Mouse (Mus musculus): ENCODE results near the gene Emilin2. TPM values are rescaled to one million over a fixed set of nuclear protein-coding genes. Genes with fewer than 3 reads are reported as not detected.

Gene Emilin2
- polyA plus RNA-seq, 1 experiment from 2014 or later = 4.8 TPM

DNA sequence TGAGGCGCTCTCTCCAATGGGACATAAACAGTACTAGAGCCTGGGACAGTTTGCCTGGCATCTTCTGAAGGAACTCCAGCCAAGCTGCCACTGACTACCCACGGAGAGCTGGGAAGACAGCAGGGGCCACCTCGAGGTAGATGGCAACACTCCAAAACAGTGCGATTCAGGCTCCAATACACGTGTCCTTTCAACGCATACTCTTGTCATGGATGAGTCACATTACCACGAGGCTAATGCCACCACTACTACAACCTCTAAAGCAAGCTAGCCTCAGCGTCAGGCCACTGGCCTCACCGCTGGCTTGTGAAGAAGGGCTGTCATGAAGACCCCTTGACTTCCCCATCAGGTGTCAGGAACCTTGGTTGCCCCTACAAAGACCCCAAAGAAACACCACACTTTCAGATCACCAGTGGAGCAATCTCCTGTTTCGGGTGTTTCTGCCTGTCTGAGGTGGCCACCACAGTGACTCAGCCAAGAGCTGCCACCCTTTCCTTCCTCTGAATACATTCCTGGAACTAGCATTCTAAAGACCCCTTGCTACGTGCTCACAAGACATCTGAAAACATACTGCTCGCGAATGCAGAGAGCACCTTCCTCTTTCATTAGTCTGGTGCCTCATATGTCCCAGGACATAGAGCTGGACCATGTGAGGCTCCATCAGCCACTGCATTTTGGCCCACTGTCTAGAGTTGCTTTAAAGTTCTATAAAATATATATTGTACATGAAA lies 54.8 kb downstream of the Emilin2 start:
- Histone ChIP-seq H3K27ac (no peak overlapping the region), H3K9ac (no peak overlapping the region), H3K27me3 (no peaks in the 10 kb centered on the region), H3K36me3 (0 out of 2 replicates have a peak, but pooled peaks cover 4% of the 10 kb centered on the region), H3K9me3 (replicated peaks) (no peaks in the 10 kb centered on the region), H3K4me1 (peaks cover 29% of the 10 kb centered on the region), H3K4me3 (replicated peaks) (no peak overlapping the region), H3K4me2 (no peak overlapping the region)
- 79% methylated on average over 13 of the region's 13 CpGs for WGBS
- ATAC-seq (replicated peaks; ENCODE audit: low FRiP score) = no peak

DNA sequence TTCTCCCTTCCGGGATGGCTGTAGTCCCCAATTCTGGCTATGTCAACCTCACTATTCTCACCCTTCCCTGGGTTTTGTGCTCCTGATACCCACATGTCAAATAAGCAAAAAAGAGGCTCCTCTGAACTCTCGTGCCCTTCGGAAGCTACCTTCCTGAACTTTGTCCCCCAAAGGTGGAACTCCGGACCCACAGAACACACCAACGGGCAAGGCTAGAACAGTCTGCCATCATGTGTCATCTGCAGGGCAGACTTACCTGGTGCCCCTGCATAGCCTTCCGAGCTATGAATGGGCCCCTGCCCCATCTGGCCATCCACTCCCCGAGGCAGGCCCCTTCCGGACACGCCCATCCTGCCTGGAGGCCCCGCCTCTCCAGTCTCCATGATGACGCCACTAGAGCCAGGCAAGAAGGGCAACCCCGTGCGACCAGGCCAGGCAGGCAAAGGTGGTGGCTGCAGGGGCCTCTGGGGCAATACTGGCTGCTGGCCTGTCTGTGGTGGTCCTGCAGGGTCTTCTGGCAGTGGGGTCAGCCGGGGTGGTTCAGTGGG lies 55.6 kb downstream of the Emilin2 start:
- Histone ChIP-seq H3K9me3 (replicated peaks) (no peaks in the 10 kb centered on the region), H3K27ac (no peak overlapping the region), H3K4me2 (no peak overlapping the region), H3K27me3 (no peaks in the 10 kb centered on the region), H3K36me3 (0 out of 2 replicates have a peak, but pooled peaks cover 4% of the 10 kb centered on the region), H3K4me1 (peaks cover 38% of the 10 kb centered on the region), H3K9ac (no peak overlapping the region), H3K4me3 (replicated peaks) (no peak overlapping the region)
- WGBS = 81% methylated on average over 14 of the region's 14 CpGs
- no peak for ATAC-seq (replicated peaks; ENCODE audit: low FRiP score)

DNA sequence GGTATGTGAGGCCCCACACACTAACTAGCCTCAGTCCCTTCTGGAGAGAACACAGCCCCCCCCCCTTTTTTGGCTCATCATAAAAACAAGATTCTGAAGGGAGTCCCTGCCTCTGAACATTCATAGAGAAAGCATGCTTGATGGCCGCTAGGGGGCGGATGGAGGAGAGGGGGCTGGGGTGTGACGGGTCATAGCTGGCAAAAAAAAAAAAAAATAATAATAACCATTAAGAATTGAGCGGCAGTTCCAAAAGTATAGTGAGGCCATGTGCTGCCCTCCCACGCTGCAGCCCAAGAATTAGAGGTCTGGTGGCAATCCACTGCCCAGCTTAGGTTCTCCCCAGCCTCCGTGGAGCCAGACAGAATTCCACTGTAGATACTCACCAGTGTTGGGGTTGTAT lies 57.0 kb downstream of the Emilin2 start:
- peaks cover 44% of the 10 kb centered on the region for H3K4me1 ChIP-seq
- peak overlapping the region; percentile 46; the same call in 1 of the 2 replicates for H3K27ac ChIP-seq
- H3K9ac ChIP-seq = no peak overlapping the region
- no peaks in the 10 kb centered on the region for H3K27me3 ChIP-seq
- H3K4me3 ChIP-seq (replicated peaks) = no peak overlapping the region
- 45% methylated on average over 6 of the region's 6 CpGs for WGBS
- peaks cover 17% of the 10 kb centered on the region; the same call in 1 of the 2 replicates for H3K36me3 ChIP-seq
- ATAC-seq (replicated peaks; ENCODE audit: low FRiP score) = no peak
- no peaks in the 10 kb centered on the region for H3K9me3 ChIP-seq (replicated peaks)
- no peak overlapping the region for H3K4me2 ChIP-seq

DNA sequence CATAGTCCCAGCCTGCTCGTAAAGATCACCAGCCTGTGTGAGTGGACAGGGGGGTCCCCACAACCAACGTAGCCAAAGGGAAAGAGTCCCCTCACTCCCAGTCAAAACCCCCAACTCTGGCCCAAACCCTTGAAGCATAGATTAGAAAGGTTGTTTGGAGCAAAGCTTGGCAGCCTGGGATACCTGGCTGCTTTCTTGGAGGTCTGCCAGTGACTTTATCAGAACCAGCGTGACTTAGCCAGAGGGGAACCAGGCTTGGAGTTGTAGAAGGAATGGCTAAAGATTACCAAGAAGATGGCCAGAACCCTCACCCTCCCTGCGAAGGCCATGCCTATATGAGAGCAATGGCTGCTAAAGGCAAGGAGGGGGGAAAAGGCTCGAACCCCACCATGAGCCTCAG lies 57.7 kb downstream of the Emilin2 start:
- peak overlapping the region; percentile 46 for H3K27ac ChIP-seq
- 60% methylated on average over 5 of the region's 5 CpGs for WGBS

DNA sequence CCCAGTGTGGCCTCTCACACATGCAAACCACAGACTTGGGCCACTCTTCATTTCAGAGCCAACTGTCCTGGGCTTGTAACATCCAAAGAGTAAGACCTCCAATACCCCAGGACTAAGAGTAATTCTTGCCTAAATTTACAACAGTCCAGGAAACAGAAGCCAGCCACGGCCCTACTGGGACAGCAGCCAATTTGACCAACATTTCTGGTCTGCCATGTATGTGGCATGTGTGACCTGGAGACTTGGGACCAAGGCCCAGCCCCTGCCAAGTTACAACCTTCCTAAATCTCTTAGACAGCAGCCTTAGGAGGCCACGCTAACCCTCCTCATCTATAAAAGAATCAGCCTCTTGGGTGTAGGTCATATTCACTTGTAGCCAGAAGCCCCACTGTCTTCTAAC lies 58.4 kb downstream of the Emilin2 start:
- Histone ChIP-seq H3K4me3 (replicated peaks) (no peak overlapping the region), H3K27ac (peak overlapping the region; percentile 46; the same call in 1 of the 2 replicates), H3K4me2 (no peak overlapping the region), H3K9ac (no peak overlapping the region), H3K36me3 (peaks cover 31% of the 10 kb centered on the region), H3K27me3 (no peaks in the 10 kb centered on the region), H3K9me3 (replicated peaks) (no peaks in the 10 kb centered on the region), H3K4me1 (peaks cover 41% of the 10 kb centered on the region)
- no peak for ATAC-seq (replicated peaks; ENCODE audit: low FRiP score)
- WGBS = 67% methylated on average over 2 of the region's 2 CpGs

More for the DNA sequence above, 57.7 kb downstream of the Emilin2 start:
- Histone ChIP-seq H3K27me3 (no peaks in the 10 kb centered on the region), H3K9ac (no peak overlapping the region), H3K4me3 (replicated peaks) (no peak overlapping the region), H3K4me1 (peaks cover 41% of the 10 kb centered on the region), H3K4me2 (no peak overlapping the region), H3K9me3 (replicated peaks) (no peaks in the 10 kb centered on the region), H3K36me3 (peaks cover 24% of the 10 kb centered on the region; the same call in 1 of the 2 replicates)
- ATAC-seq (replicated peaks; ENCODE audit: low FRiP score) = no peak

DNA sequence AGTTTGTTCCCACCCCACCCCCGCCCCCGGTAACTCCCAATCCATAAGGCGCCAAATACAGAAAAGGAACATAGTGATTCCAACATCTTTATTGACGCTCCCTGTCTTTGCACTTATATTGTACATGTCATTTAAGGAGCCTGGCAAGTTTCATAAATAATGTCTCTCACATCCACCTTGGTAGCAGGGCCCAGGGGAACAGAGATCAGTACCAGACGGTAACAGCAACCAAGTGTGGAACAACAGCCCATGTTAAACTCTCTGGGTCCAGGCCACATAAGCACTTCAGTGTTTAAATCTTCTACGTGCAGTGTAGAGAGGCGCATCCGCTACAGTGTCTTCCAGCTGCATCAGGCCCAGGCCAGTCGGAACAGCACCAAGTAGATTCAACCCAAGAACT lies 59.7 kb downstream of the Emilin2 start:
- H3K27ac ChIP-seq = peak overlapping the region; percentile 80
- ATAC-seq (replicated peaks; ENCODE audit: low FRiP score) = 0 out of 2 replicates have a peak, but pooled peaks have one; percentile 4
- 76% methylated on average over 9 of the region's 9 CpGs for WGBS

DNA sequence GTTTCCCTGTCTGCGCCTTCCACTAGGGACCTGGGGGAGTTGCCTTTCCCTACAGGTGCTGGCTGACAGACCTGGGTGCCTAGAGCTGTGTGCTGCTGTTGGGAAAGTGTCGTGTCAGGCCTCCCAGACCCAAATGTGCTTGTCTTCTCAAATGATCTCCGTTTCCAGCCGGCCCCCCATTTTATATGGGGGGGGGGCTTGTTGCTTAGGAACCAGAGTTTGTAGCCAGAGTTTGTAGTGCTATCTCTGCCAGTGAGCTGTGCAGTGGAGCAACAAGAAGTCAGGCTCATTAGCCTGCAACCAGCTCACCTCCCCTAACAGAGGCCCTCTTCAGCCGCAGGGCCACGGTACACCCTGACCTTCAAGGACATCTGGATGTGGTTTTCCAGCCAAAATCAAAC lies 60.2 kb downstream of the Emilin2 start:
- H3K9me3 ChIP-seq (replicated peaks) = no peaks in the 10 kb centered on the region
- peaks cover 41% of the 10 kb centered on the region for H3K4me1 ChIP-seq
- no peak overlapping the region for H3K4me2 ChIP-seq
- no peak overlapping the region for H3K9ac ChIP-seq
- ATAC-seq (replicated peaks; ENCODE audit: low FRiP score) = peak; percentile 80
- no peaks in the 10 kb centered on the region for H3K27me3 ChIP-seq
- H3K36me3 ChIP-seq = peaks cover 49% of the 10 kb centered on the region
- peak overlapping the region; percentile 80 for H3K27ac ChIP-seq
- 25% methylated on average over 6 of the region's 6 CpGs for WGBS
- no peak overlapping the region for H3K4me3 ChIP-seq (replicated peaks)

More for the DNA sequence above, 59.7 kb downstream of the Emilin2 start:
- no peaks in the 10 kb centered on the region for H3K9me3 ChIP-seq (replicated peaks)
- peaks cover 44% of the 10 kb centered on the region for H3K36me3 ChIP-seq
- H3K27me3 ChIP-seq = no peaks in the 10 kb centered on the region
- H3K4me3 ChIP-seq (replicated peaks) = no peak overlapping the region
- no peak overlapping the region for H3K4me2 ChIP-seq
- peaks cover 41% of the 10 kb centered on the region for H3K4me1 ChIP-seq
- H3K9ac ChIP-seq = no peak overlapping the region

DNA sequence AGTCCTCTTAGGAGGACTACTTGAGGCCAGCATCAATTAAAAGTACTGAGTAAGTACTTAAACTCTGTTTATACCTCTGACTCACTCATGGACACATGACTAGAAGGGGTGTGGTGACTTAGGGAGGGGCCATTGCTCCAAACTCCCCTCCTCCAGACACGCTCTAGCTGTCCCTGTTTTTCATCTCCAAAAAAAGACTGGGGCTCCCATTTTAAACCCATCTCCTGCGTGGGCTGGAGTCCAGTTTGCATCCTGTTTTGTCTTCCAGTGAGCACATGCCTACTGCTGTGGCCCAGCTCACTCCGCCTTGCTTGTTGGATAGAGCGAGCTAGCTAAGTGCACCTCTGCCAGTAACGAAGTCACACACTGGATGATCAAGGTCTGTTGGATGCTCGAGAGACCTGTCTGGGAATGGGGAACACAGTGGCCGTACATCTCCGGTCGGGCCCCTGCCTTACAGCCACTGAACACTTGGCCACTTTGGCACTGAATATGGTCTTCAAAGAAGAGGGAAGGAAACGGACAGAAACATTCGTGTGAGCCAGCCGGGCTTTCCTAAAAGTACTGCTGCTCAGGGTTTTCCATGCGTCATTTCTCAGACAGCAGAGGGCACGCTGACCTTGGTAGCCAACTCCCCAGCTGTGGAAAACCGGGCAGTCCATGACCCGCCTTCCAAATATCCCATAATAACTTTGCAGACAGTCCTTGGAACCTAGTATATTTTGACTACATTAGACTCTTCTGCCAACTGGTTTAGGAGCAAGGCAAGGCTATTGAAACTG lies 60.8 kb downstream of the Emilin2 start:
- H3K9ac ChIP-seq = no peak overlapping the region
- 0 out of 2 replicates have a peak, but pooled peaks have one; percentile 16 for ATAC-seq (replicated peaks; ENCODE audit: low FRiP score)
- H3K4me3 ChIP-seq (replicated peaks) = no peak overlapping the region
- H3K36me3 ChIP-seq = peaks cover 55% of the 10 kb centered on the region
- no peaks in the 10 kb centered on the region for H3K27me3 ChIP-seq
- no peak overlapping the region for H3K4me2 ChIP-seq
- peak overlapping the region; percentile 80 for H3K27ac ChIP-seq
- H3K4me1 ChIP-seq = peaks cover 41% of the 10 kb centered on the region
- H3K9me3 ChIP-seq (replicated peaks) = no peaks in the 10 kb centered on the region
- WGBS = 68% methylated on average over 16 of the region's 16 CpGs

DNA sequence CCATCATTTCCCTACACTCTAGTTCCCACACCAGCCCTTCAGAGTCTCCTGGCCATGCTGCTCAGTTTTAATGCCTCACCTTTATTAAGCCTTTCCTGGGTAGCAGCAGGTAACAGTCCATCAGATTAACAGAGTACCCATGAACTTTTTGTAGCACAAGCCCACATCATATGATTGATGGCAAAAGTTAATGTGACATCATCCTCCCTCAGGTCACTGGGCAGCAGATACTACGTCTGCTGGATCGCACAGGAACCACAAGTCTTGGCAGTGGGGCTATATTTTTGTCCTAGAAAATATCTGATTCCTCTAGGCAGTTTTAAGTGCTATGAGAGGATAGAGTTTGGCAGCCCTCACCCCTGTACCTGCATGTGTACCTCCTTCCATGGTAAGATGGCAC lies 61.7 kb downstream of the Emilin2 start:
- Histone ChIP-seq H3K4me1 (peaks cover 41% of the 10 kb centered on the region), H3K4me3 (replicated peaks) (no peak overlapping the region), H3K27me3 (no peaks in the 10 kb centered on the region), H3K4me2 (no peak overlapping the region), H3K9ac (no peak overlapping the region), H3K36me3 (peaks cover 64% of the 10 kb centered on the region), H3K9me3 (replicated peaks) (no peaks in the 10 kb centered on the region), H3K27ac (no peak overlapping the region)
- 59% methylated on average over 2 of the region's 2 CpGs for WGBS
- no peak for ATAC-seq (replicated peaks; ENCODE audit: low FRiP score)

DNA sequence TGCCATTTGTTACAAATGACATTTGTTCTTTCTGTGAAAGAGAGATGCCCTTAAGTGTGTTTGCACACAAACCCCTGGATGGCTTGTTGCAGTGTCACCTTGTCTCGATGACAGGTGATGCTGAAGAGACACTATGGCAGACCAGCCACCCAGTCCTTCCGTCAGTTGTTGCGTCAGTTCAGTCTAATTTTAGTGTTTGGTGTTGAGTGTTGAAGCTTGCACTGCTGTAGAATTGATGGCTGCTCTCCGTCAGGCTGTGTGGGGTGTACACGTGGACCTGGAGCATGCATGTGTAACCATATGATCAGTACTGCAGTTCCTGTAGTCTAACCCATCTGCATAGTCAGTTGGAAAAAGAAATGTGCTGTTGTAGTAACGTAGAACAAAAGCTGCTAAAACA lies 62.8 kb downstream of the Emilin2 start:
- H3K9me3 ChIP-seq (replicated peaks) = no peaks in the 10 kb centered on the region
- no peak overlapping the region for H3K4me2 ChIP-seq
- no peak overlapping the region for H3K4me3 ChIP-seq (replicated peaks)
- peaks cover 35% of the 10 kb centered on the region for H3K4me1 ChIP-seq
- peaks cover 75% of the 10 kb centered on the region for H3K36me3 ChIP-seq
- WGBS = 89% methylated on average over 6 of the region's 6 CpGs
- ATAC-seq (replicated peaks; ENCODE audit: low FRiP score) = no peak
- H3K9ac ChIP-seq = no peak overlapping the region
- no peak overlapping the region for H3K27ac ChIP-seq
- H3K27me3 ChIP-seq = no peaks in the 10 kb centered on the region

DNA sequence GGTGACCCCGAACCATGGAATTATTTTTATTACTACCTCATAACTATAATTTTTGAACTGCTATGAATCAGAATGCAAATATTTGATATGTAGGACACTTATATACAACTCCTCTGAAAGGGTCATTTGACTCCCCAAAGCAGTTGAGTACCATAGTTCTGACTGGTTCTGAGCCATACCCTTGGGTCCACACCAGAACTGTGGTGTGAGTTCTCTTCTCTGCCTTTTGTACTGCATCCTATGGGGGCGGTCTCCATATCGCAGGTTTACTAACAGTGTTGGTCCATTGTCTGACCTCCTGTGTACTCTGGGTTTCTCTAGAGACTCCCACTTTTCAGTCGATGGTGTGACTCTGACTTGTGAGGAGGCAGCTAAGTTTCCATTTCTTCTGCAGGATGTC lies 65.8 kb downstream of the Emilin2 start:
- 92% methylated on average over 4 of the region's 4 CpGs for WGBS
- Histone ChIP-seq H3K9ac (no peak overlapping the region), H3K36me3 (peaks cover 100% of the 10 kb centered on the region), H3K4me3 (replicated peaks) (no peak overlapping the region), H3K4me2 (no peak overlapping the region), H3K9me3 (replicated peaks) (no peaks in the 10 kb centered on the region), H3K4me1 (peaks cover 14% of the 10 kb centered on the region), H3K27ac (no peak overlapping the region), H3K27me3 (no peaks in the 10 kb centered on the region)
- ATAC-seq (replicated peaks; ENCODE audit: low FRiP score) = no peak

DNA sequence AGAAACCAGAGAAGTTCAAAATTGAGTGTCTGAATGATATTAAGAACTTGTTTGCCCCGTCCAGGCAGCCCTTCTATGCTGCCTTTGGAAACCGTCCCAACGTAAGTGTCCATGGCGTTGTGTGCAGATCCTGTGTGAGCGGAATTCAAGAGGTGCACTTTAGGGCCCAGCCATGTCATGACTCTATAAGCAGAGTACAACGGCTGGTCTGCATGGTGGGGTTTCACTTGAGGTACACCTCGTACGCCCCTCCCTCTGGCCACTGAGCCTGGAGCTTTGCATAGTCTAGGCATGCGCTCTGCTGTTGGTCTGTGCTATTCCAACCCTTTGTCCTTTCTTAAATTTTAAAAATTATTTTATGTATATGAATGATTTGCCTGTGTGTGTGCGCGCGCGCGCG lies 66.6 kb downstream of the Emilin2 start:
- ATAC-seq (replicated peaks; ENCODE audit: low FRiP score) = no peak
- Histone ChIP-seq H3K9me3 (replicated peaks) (no peaks in the 10 kb centered on the region), H3K9ac (no peak overlapping the region), H3K4me2 (no peak overlapping the region), H3K27me3 (no peaks in the 10 kb centered on the region), H3K4me3 (replicated peaks) (no peak overlapping the region), H3K4me1 (peaks cover 5% of the 10 kb centered on the region), H3K36me3 (peaks cover 100% of the 10 kb centered on the region), H3K27ac (no peak overlapping the region)
- WGBS = 97% methylated on average over 15 of the region's 15 CpGs
